Mouse (Mus musculus): ENCODE data around the gene Dkkl1.

Gene Dkkl1

DNA sequence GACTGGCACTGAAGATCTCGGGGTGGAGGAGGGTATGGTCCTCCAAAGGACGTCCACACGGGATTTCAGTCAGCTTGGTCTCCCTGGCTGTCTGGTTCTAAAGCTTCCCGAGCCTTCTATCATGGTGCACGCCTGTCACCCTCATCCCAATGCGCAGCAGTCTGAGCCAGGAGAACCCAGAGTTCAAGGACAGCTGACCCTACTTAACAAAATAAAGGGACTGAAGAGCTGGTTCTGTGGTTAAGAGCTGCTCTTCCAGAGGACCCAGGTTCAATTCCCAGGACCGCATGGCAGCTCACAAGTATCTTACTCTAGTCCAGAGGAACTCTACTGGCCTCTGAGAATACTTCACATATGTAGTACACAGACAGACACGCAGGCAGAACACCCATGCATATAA lies 17.1 kb upstream of the Dkkl1 start:
- DNase-seq = no peak

DNA sequence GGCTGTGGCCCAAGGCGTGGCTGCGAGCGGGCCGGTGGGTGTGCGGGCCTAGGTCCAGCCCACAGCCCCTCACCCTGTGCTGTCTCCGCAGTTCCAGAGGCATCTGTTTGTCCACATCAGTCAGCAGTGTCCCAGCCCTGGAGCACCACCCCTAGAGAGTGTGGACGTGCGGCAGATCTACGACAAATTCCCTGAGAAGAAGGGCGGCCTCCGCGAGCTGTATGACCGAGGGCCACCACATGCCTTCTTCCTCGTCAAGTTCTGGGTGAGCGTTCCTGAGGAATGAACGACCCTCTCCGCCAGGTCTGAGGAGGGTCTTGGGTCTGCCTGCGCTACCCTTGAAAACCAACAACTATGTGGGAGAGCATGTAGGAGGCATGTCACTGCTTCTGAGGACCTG lies 16.6 kb upstream of the Dkkl1 start:
- no peak for DNase-seq

DNA sequence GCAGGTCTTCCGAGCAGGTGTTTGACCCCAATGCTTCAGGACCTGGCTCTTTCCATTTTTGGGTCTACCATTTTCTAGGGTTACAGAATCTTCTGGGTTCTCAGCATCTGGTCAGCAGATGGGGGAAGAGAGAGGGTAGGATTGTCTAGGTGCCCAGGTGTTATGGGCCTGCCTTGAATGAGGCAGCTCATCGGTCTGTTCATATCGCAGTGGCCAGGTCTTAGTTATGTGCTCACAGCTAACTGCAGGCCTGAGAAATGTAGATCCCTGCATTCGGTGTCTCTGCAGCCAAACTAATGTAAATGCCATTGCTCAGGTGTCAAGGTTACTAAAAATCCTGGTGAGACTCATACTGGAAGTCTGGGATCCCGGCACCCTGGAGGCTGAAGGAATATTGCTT lies 14.5 kb upstream of the Dkkl1 start:
- no peak for DNase-seq

DNA sequence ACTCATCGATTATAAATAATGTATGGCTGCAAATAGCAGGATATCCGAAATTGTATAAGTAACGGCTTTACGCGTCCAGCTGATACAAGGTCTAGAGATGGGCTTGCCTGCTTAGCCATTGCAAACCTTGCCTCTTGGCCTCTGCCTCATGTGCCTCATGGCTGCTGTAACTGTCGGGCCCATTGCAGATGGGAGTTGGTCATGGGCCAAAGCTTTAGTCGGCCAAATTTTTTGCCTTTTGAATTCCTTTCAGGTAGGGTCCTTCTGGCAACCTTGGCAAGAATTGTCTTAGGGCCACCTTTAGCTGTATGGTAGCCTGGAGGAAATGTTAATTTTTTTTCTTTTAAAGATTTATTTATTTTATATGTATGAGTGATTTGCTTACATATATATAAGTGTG lies 12.9 kb upstream of the Dkkl1 start:
- no peak for DNase-seq

DNA sequence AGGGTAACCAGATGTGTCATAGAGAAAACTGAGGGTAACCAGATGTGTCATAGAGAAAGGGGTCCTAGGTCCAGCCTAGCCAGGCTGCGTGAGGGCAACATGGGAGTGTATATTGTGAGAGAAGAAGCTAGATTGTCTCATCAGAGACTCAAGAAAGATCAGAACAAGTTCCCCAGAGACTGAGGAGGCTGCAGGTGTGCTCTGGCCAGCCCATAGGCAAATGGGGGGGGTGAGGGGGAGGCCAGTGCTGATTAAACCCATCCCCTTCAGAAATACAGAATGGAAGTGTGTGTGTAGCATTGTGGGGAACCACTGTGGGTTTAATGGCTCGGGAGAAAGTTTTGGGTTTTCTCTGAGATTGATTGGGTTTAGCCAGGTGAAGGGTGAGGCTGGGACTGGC lies 9.7 kb upstream of the Dkkl1 start:
- no peak for DNase-seq

DNA sequence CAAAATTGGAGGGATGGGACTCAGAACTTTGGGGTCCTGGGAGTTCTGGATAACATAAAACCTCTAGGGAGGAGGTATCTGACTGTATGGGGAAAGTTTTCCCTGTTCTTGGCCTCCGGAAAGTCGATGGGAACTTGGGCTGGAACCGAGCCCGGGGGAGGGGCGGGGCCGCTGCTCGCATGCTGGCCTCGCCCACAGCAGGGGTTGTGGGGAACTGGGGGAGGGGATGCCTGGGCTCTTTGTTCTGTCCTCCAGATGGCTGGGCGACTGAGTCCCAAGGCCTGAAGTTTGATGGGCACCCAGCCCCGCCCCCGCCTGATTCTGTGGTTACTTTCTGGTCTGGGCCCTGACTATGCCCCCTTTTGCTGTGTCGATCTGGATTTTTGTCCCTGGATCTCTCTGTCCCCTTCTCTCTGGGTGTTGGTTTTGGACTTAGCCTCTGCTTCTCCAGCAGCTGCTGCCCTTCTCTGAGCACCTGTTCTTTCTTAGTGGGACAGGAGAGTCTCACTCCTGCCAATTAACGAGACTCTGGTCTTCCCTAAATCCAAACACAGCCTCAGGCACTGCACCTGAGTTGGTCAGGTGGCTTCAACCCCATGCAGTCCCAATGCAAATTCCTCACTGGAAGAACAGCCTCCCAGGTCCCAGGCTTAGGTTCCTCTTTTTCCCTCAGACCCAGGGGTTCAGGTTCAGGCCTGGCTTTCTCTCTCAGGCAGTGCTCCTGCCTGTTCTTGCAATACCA lies 4.7 kb upstream of the Dkkl1 start:
- DNase-seq = peak in 1 of 2 experiments; percentile 51

DNA sequence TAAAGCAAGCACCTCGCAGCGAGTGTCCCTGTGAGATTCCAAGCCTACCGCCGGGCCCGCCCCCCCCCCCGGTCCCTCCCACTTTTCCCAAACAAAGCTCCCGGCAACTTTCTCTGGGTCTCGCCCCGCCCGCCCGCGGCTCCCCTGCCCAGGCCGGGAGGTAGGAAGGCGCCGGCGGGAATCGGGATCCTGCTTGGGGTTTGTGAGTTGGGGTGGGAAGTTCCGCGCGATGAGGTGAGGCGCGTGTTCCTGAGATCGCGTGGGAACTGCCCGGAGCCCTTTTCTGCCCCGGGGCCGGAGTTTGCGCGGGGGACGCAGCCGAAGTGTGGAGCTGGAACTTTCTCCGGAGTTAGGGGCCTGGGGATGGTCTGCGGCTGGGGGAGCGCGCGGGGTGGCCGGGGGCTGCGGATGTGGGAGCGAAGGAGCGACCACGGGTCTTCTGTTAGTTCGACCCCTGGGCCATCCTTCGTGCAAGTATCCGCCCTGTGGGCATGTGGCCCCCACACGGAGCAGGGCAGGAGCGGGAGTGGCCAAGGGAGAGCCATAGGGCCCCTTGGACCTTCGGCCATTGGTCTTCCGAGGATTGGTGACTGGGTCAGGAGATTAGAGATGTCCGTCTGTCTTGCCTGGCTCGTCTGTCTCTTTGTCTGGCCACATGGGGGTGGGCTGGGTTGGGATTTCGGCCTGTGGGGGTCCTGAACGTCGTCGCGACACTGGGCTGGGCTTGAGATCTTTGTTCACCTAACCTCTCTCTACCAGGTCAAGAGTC lies 3.9 kb upstream of the Dkkl1 start, which contains the start of gene Tead2:
Gene Tead2 (plus strand): TSS at position 81 of the 769 bp plus-strand sequence.
- no peak for DNase-seq

DNA sequence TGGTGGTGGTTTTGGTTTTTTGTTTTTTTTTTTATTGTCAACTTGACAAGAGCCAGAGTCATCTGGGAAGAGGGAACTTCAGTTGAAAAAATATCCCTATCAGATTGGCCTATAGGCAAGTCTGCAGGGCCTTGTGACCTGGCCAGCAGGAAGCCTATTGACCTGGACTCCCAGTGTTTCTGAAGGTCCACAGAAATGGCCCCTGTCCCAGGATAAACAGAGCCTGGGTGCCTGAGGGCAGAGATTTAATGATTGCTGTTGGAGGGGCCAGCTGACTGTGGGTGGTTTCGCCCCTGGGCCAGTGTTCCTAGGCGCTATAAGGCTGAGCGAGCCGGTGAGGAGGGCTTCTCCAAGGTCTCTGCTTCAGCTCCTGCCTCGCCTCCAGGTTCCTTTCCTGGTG lies 1.8 kb upstream of the Dkkl1 start:
- no peak for DNase-seq

DNA sequence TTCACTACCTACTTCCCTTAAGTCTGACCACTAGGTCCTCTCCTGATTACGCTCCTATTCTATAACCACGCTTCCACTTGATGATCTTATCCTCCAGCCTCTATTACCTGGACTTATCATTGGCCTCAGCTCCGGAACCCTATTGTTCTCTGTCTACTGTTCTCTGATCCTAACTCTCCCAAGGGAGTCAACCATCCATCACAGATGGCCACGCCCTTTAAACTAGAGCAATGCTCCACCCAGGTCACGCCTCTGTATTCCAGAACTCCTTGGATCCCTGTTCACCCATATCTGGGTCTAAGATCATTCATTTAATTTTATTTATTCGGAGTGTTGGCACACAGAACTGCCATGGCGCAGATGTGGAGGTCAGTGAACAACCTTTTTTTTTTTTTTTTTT lies 409 bp upstream of the Dkkl1 start:
- DNase-seq = no peak

DNA sequence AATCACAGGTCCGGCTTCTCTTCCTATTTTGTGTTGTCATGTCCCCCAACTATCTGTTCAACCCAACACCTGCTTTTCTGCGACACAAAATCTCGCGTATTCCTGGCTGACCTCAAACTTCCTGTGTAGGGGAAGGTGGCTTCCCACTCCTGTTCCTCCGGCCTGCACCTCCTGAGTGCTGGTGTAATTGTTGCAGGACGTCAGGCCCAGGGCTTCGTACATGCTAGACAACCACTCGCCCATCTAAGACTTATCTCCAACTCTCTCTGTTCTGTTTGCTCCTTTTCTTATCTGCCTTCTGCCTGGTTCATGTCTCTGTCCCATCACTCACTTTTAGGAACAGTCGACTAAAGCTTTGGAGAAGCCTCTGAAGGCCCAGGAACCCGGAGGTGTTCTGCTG lies 877 bp downstream of the Dkkl1 start:
- DNase-seq = no peak

DNA sequence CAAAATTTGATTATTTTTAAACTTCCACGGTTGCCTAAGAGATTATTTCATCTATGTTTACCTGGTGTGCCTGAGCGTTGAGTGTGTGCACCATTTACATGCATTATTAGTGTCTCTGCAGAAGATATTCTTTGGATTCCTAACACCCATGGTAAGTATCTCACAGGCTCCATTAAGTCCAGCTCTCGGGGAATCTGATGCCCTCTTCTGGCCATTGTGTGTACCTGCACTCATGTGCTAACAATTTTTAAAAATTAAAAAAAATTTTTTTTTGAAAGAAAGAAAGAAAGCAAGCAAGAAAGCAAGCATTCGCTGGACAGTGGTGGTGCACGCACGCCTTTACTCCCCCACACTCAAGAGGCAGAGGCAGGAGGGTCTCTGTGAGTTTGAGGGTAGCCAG lies 3.7 kb downstream of the Dkkl1 start:
- DNase-seq = no peak

DNA sequence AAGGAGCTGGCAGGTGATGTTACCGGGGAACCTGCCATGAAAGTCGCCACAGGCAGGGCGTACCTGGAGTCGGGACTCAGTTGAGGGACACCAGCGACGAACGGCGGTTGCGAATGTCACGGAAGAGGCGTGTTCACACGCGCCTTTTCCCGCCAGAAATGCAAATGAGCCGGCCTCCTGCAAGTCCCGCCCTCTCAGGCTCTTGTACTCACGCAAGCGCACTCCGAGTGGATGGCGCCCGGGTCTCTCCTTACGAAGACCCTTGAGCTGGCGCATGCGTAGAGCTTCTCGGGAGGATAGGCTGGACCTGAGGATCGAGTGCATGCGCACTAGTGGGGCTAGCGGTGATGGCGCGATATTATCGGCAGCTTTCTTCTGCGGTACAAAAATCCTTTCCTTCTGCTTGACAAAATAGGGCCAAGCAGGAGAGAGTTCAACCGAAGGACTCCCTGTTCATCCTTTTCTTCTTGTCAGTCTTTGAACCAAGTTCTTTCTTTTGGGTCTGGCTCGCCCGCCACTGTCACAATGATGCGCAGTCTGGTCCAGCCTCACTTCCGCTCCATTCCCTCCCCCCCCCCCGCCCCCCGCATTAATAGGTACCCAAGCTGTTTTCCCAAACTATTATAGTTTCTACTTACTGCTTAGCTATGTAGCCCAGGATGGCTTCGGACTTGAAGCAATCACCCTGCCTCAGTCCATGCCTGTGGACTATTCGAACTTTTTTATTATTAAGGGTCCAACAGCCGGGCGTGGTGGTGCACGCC lies 7.4 kb downstream of the Dkkl1 start, which contains the start of gene Ccdc155:
Gene Ccdc155 (minus strand): TSS at position 513 of the 764 bp plus-strand sequence.
- DNase-seq = peak; percentile 92 to 96

DNA sequence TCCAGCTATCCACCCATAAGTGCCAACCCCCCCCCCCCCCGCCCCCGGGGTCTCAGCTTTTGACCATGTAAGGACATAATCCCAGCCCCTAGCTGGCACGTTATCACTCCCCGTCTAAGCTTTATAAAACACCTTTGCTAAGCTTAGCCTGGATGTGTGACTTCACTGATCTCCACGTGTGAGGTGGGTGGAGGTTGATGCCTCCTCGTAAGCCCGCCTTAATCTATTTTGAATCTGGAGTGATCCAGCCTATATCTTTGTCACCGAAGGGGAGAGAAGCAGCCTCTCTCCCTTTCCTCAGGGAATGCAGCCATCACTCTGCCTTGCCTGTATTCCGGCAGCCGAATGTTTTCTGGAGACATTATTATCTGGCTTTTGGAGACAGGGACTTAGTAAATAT lies 9.3 kb downstream of the Dkkl1 start:
- DNase-seq = no peak

DNA sequence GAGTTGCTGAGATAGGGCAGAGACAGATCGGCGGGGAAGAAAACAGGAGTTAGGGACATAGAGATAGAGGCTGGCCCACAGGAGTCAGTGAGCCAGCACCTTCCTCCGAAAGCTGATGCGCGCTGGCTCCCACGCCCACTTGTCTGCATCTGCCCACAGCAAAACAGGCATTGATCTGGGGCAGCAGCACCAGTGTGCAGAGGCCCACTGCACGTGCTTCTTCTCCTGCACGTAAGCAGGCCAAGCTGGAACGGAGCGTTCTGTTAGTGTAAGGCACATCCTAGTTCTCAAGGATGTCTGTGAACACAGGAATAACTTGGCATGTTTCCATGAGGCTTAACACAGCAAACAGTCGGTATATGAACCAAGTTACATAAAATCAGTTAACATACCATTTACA lies 13.0 kb downstream of the Dkkl1 start:
- DNase-seq = peak; percentile 32 to 40

DNA sequence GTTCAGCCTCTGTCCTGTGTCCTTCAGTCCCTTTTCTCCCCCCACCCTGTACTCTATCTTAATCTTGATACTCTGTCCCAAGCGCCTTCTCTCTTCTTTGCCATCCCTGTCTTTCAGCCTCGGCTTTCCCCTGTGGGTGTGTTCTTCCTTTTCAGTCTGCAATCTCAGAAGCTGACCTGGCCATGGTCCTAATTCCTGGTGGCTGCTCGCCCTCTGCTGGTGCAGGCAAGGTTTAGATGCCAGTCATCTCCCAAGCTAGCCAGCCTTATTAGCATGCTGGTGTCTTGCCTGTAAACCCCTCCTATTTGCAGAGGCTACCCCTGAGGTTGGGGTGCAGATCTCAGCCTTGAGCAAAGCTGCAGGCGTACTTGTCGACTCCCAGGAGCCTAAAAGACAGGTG lies 13.5 kb downstream of the Dkkl1 start:
- peak; percentile 92 to 94 for DNase-seq

DNA sequence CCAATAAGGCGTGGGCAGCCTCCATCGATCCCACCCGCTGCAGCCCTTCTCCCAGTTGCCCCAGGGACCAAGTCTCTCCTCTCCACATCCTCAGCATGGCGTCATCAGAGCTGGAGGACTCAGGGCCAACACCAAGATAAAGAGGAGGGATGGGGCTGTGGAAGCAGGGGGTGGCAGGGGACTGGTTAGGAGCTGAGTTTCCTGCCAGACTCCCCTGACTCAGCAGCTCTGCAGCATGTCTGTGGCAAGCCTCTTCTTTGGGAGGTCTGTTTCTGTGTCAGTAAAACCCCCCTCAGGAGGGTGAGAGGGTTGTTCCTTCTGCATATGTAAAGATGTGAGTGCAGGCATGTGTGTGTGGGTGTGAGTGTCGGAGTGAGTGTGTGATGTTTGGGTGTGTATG lies 15.0 kb downstream of the Dkkl1 start:
- peak in 1 of 2 experiments; percentile 33 for DNase-seq

DNA sequence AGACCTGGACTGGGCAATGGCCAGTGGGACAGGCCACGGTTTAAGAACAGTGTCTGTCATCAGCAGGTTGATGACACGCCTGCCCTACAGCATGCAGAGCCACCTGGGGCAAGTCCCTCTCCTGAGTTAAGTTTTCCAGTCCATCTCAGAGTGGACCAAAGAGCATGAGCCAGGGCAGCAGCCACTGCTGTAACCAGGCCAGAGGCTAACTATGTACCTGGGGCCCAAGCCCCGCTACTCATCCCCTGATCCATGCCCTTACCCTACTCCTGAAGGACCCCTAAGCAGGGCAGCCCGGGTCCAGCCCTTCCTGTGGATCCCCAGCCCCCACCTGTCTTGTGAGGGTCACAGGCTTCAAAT lies 15.8 kb downstream of the Dkkl1 start:
- peak in 1 of 2 experiments; percentile 40 for DNase-seq

DNA sequence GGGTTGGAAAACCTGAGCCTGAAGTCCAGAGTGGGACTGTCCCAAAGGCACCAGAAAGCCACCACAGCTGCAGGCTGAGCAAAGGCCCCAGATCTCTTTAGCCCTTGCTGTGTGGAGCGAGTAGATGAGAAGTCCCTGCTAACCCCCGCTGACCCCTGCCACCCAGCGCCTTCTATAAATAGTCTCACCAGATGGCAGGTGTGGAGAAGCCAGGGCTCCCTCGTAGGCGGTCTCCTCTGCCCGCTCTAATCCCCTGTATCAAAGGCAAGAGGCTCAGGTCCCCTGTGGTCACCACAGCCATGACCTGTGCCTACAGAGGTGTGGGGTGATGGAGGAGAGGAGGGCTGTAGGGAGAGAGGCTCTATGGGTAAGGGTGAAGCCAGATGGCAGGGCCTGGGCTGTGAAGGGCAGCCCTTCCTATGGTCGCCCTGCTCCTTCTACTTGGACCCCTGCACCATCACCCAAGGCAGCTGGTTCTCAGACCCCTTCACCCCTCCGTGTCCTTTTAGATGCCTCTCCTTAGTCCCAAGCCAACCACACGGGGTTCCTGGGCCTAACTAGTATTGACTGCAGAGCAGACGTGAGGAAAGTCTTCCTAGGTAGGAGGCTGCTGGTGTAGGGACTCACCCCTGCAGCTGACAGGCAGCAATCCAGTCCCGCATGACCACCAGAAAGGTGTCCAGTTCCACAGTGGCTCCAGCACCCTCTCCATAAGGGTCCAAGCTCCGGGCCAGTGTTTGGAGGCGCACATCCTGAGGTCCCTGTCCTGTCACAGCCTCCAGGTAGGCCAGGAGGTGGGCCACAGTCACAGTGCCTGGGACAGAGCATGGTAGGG lies 16.4 kb downstream of the Dkkl1 start:
- peak; percentile 67 to 73 for DNase-seq

DNA sequence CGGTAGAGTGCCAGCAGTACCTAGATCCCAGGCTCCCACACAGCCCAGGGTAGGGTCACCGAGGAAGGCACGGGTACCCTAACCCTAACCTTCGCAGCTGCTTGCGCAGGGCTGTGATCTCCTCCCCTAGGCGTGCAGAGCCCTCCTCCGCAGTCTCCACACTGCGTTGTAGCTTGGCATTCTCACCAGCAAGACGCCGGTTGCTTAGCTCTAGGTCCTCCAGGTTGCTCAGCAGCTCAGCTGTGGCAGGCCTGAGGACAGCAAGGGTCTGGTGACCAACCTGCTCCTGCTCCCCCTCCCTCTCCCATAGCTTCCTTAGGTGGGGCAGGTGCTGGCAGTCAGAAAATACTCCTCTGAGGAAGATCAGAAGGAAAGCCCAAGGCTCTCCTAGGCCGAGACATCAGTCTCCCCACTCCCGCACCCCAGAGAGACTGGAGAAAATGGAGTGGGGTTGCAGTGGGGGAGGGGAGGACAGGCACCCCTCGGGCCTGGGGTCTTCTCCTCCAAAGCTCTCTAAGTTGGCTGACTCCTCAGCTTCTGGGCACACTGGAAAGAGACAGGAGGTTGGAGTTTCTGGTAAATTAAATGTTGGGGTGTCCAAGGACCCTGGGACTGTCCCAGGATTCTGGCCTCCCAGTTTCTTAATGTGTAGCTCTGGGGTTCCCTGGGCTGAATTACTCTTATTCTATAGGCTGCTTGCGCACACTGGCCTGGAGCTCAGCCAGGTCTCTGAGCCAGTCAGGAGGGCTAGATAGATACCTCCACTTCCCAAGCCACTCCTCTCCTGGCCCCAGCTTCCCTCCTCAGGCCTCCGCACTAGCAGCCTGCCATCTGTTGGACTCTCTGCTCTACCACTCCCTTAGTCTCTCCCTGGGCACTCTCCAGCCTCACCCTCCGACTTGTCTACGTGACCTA lies 17.8 kb downstream of the Dkkl1 start:
- DNase-seq = peak; percentile 72 to 83

DNA sequence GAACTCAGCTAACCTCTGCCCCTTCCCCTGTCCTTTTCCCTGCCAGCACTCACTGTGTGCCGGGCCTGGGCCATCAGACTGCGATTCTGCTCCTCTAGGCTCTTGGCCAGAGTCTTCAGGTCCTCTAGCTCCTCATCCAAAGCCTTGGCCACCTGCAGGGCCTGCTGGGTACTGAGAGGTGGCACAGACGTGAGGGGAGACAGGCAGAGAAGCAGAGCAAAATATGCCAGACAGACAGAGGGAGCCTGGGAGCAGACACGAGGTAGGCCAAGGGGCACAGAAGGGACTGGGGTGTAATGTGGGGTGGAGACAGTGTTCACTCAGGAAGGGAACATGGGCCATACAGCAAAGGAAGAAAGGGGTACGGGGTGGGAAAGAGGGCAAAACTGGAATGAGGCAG lies 18.5 kb downstream of the Dkkl1 start:
- peak; percentile 74 to 76 for DNase-seq

DNA sequence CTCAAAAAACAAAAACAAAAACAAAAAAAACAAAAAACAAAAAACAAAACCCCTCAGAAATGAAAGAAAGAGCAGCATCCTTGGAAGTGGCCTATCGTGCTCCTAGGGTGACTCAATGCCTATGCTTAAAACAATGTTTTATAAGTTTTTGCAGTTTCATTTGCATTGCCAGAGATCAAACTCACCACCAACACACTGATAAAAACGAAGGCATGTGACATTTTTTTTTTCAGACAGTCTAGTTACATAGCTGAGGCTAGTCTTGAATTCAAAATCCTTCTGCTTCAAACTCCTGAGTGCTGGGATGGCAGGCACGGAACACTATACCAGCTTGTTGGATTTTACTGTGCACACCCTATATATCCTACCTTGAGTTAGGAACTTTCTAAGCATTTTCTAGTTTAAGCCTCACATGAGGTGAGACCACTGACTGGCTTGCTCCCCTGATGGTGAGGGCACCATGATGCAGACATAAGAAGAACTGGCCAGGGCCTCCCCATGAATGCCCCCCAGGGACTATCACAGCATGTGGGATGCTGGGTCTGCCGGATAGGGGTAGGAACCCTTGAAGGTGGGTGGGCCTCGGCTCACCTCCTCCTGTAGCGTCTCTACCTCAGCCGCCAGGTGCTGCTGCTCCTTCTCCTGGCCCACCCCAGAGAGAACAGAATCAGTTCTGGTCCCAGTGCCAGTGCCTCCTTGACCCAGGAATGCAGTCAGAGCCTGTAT lies 19.2 kb downstream of the Dkkl1 start:
- DNase-seq = peak in 1 of 2 experiments; percentile 53

All from cerebellum, postnatal 25 days (tissue).